Mouse (Mus musculus): Measurements from ENCODE around the gene Morc1.

The Morc1 gene

DNA sequence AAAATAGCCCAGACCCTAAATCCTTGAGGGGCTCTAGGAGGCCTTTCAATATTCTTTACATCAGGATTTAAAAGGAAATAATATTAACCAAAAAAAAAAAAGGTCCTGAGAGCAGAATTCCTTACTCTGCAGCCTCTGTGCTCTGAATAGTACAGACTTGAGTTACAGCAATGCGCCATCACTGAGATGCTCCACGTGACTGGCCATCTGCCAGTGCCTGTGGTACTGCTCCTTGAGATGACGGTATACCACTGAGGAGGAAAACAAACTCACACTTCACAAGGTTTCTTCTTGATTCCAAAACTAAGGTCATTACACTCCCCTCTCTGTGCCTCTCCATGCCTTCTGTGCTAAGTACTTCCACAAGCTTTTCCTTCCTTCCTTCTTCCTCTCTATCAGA is 195.1 kb downstream of the Morc1 start:
- in situ Hi-C loops (cut with MboI, MseI): no loop called here

DNA sequence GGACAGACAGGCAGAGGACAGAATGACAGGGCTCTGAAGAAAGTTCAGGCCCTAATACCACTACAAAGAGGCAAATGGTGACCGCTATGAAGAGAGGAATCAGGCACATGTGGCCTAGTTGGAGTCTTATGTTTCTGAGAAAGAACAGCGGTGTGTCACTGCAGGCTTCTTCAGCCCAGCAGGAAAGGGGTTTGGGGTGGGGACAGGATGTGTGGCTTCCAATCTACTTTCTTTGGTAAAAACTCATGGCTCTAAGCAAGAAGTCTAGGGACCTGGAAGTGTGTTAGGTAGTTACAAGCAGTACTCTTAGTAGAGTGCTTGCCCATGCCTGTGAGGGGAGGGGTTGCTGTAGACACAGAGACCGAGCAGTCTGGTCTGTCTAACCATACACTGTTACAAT is 196.3 kb downstream of the Morc1 start:
- in situ Hi-C loops (cut with MboI, MseI): no loop called here

DNA sequence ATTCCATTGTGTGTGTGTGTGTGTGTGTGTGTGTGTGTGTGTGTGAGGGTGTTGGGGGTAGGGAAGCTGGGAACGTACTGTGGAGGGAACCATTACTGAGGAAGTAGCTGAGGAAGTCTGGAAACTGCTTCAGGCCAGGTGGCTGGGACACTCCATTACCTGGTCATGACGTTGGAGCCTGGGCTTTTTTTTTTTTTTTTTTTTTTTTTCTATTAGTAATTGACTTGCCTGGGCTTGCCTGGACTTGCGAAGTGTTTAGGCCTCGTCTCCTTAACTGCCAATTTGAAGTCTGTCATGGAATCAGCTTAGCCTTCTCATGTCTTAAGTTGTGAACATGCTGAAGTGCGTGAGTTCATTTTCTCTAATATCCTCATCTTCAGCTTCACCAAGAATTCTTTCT is 198.7 kb downstream of the Morc1 start:
- in situ Hi-C loops (cut with MboI, MseI): no loop called here

DNA sequence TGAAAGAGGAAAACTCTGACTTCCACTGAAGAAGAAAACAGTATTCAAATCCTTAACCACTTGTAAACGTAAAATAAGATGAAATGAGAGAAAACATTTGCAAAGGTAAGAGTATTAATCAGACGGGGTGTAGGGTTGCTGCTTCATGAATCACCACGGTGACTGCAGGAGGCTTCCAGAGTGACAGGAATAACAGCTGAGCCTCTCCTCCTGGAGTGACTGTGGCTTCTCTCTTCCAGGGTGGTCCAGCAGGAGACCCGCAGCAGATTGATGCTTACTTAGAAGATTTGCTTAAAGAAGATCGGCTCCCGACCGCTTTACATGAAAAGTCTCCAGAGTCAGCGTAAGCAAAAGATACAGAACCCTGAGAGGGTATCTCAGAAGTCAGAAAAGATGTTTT is 199.4 kb downstream of the Morc1 start:
- in situ Hi-C loops (cut with MboI, MseI): no loop called here

DNA sequence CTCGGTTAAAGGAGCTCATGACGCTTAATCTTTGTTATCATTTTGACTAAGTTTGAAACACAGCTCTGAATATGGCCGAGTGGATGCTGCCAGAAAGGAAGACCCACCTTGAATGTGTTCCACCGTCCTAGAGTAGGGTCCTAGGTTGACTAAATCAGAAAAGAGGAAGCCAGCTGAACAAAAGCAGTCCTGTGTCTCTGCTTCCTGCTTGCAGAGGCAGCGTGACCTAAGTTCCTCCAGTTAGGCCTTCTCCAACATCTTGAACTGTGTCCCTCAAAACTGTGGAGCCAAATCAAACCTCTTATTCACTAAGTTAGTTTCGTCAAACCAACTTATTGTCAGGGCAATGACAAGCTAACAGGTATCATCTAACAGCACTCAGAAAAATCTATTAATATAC is 201.3 kb downstream of the Morc1 start:
- in situ Hi-C loops (cut with MboI, MseI): no loop called here

DNA sequence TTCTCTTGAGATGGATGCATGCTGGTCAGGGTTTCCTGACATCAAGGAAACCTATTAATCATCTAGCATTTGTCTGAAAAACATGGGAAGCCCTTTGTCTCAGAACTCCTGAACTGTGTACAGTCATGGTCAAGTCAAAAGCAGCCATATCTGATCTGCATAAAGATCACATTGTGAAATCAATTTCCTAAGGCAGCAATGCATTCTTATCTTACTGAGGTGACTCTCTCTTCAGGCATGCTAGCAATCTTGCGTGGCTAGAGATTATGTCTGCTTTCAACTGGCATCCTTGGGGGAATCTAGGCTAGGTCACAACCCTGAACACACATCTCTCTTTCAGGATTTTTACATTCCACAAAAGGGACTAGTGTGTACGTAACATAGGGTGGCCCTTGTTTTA is 215.2 kb downstream of the Morc1 start:
- in situ Hi-C loops (cut with MboI, MseI): no loop called here

DNA sequence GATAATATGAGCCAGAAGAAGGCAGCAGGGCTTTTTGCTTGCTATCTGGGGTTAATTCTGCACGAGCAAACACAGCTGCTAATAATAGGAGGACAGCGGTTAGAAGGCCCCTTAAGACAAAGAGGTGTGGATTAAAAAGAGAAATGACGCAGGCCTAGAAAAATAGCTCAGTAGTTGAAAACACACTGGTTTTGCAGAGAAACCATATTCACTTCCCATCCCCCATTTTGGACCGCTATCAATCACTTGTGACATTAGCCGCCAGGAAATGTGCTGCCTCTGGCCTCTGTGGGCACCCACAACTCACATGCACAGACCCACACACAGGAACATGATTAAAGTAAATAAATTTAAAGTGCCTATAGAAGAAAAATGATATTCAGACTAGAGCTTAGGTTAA is 240.7 kb downstream of the Morc1 start:
- in situ Hi-C loops (cut with MboI, MseI): loop anchor here (10.0 kb wide), 1 partner anchor 113 kb away; no protein-coding TSS in a partner anchor

DNA sequence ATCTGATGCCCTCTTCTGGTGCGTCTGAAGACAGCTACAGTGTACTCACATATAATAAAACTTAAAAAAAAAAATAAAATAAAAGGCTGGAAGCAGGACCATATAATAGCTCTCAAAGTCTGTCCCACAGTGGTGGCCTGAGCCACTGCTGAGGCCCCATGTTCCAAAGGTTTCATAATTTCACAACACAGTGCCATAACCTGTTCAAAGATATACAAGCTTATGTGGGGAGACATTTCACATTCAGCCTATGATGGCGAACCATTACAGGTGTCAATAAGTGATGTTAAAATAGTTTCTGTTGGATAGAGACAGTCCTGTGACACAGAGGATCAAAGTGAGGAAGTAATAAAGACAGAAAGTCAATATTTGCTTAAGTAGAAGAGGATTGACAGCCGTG is 241.6 kb downstream of the Morc1 start:
- in situ Hi-C loops (cut with MboI, MseI): loop anchor here (10.0 kb wide), 1 partner anchor 112 kb away; no protein-coding TSS in a partner anchor

DNA sequence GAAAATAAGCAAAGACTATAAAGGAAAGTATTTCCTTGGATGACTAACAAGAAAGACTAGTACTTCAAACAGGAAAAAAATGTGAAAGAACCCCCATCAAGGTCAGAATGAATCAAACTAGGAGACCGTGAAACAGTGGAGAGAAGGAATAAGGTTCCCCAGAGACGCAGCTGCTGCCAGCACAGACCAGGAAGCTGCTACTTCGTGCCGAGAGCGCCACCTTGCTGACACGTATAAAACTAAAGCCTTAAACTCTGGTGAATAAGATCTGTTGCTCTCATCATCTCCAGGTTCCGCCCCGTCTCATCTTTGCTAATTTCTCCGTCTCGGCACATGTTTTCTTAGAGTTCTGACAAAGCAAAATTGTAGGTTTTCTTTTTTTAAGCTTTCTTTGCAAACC is 244.6 kb downstream of the Morc1 start:
- in situ Hi-C loops (cut with MboI, MseI): loop anchor here (10.0 kb wide), 1 partner anchor 109 kb away; no protein-coding TSS in a partner anchor

DNA sequence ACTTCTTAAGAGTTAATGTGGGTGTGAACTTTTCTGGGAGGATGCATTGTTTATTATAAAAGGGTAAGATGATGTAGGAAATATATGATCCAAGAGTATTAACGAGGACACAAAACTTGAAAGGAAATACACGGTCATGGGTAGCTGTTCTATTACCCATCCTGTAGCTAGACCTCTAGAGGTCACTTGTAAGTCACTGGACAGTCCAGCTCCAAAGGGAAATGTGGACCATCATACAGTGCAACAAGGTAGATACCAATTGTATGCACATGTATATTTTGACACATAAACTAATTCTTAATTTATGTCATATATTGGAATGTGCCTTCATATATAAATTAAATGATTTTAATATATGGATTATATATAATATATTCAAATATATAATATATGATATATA is 245.2 kb downstream of the Morc1 start:
- in situ Hi-C loops (cut with MboI, MseI): loop anchor here (10.0 kb wide), 1 partner anchor 109 kb away; no protein-coding TSS in a partner anchor

DNA sequence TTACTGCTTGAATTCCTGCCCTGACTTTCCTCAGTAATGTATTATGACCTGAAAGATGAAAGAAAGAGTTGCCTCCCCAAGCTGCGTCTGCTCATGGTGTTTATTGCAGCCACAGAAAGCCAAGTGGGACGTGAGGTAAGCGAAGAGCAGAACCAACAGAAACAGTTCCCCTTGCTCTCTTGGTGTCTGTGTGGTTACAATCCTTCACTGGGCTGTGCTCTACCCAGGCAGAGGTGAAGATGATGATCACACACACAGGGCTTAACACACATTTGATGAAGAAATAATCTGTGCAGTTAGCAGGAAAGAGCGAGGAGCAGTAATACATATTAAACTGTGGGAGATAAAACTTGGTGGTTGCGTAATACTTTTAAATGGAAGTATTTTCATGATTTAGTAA is 246.3 kb downstream of the Morc1 start:
- in situ Hi-C loops (cut with MboI, MseI): loop anchor here (10.0 kb wide), 1 partner anchor 107 kb away; no protein-coding TSS in a partner anchor

DNA sequence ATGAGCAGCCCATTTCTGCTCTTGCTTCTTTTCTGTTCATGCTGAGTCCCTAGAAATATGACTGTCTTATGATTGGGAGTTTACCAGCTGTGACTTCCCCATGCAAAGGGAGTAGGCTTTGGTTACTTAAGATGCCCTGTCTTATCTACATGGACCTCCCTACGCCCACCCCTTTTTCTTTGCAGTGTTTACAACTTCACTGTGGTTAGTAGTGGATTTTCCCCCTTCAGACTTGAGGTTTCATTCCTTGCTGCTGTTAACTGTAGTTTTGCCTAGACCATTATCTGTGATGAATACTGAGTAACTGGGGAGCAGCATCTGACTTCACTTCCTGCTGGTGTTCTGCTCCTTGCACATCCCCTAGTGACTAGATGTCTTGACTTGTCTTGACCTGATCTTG is 247.0 kb downstream of the Morc1 start:
- in situ Hi-C loops (cut with MboI, MseI): loop anchor here (10.0 kb wide), 1 partner anchor 107 kb away; no protein-coding TSS in a partner anchor

Measured in T-helper 1 cell (primary cell).